8 mouse cellular contexts compared by ENCODE assay signal in the genomic region with DNA sequence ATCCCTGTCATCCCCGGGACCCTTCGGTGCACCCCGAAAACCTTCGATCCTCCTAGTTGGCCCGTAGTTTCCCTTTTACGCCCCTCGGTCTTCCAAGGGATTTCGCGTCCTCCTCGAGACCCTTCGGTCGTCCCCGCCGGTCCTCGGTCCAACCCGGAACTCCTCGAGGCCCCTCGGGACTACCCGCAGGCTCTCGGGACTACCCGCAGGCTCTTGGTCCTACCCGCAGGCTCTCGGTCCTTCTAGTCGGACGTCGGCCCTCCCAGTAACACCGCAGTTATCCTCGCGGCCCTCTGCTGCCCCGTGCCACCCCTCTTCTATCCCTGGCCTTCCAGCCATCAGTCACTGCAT. TPM values are rescaled to one million over a fixed set of nuclear protein-coding genes. Genes with fewer than 3 reads are reported as not detected.
DNase-seq lines count a peak whose midpoint lies in the region; ATAC-seq lines count a peak whose summit lies in the region.

No protein-coding gene starts in this region.

- ATAC-seq in forebrain, embryonic 11.5 days (replicated peaks; ENCODE audit: low FRiP score): peak; percentile 45
- ATAC-seq in intestine, embryonic 14.5 days (replicated peaks; ENCODE audit: low FRiP score, low TSS enrichment, low read depth): peak; percentile 37
- 0 out of 2 replicates have a peak, but pooled peaks have one; percentile 14 for ATAC-seq in liver, embryonic 16.5 days (ENCODE audit: low read depth)
- peak; percentile 34 for ATAC-seq in neural tube, embryonic 14.5 days (ENCODE audit: low read depth)

- peak overlapping the region; percentile 91 for H3K9ac ChIP-seq in forebrain, embryonic 11.5 days (ENCODE audit: low read length)
- peak overlapping the region; percentile 94 for H3K9ac ChIP-seq in intestine, embryonic 14.5 days (ENCODE audit: low read length)
- peak overlapping the region; percentile 88 for H3K9ac ChIP-seq in liver, embryonic 16.5 days (ENCODE audit: low read depth, low read length)
- H3K9ac ChIP-seq in neural tube, embryonic 14.5 days (replicated peaks; ENCODE audit: low read depth, low read length): peak overlapping the region; percentile 84

- peaks cover 7% of the 10 kb centered on the region; the same call in 1 of the 2 replicates for H3K36me3 ChIP-seq in forebrain, embryonic 11.5 days (ENCODE audit: control insufficient read depth, insufficient read depth, low read length)
- peaks cover 41% of the 10 kb centered on the region for H3K36me3 ChIP-seq in intestine, embryonic 14.5 days (ENCODE audit: control insufficient read depth, insufficient read depth, low read length)
- peaks cover 14% of the 10 kb centered on the region for H3K36me3 ChIP-seq in liver, embryonic 16.5 days (ENCODE audit: control insufficient read depth, insufficient read depth)
- H3K36me3 ChIP-seq in neural tube, embryonic 14.5 days (ENCODE audit: control insufficient read depth, insufficient read depth, low read length): peaks cover 27% of the 10 kb centered on the region; the same call in 1 of the 2 replicates

- H3K4me3 ChIP-seq in forebrain, embryonic 11.5 days (ENCODE audit: low read depth, low read length): peak overlapping the region; percentile 90
- peak overlapping the region; percentile 82 for H3K4me3 ChIP-seq in intestine, embryonic 14.5 days (ENCODE audit: low read depth, low read length)
- H3K4me3 ChIP-seq in liver, embryonic 16.5 days (ENCODE audit: low read depth, low read length): peak overlapping the region; percentile 92
- H3K4me3 ChIP-seq in neural tube, embryonic 14.5 days (ENCODE audit: low read depth, low read length): peak overlapping the region; percentile 77

- no peaks in the 10 kb centered on the region for H3K27me3 ChIP-seq in forebrain, embryonic 11.5 days (ENCODE audit: control insufficient read depth, insufficient read depth, low read length)
- H3K27me3 ChIP-seq in intestine, embryonic 14.5 days (replicated peaks; ENCODE audit: control insufficient read depth, insufficient read depth, low read length): no peaks in the 10 kb centered on the region
- no peaks in the 10 kb centered on the region for H3K27me3 ChIP-seq in liver, embryonic 16.5 days (ENCODE audit: control insufficient read depth, insufficient read depth, low read depth, low read length)
- H3K27me3 ChIP-seq in neural tube, embryonic 14.5 days (ENCODE audit: control insufficient read depth, insufficient read depth, low read length): no peaks in the 10 kb centered on the region

- H3K27ac ChIP-seq in forebrain, embryonic 11.5 days (ENCODE audit: low read depth, low read length): no peak overlapping the region
- H3K27ac ChIP-seq in intestine, embryonic 14.5 days (ENCODE audit: low read depth): no peak overlapping the region
- H3K27ac ChIP-seq in liver, embryonic 16.5 days (ENCODE audit: low read length): no peak overlapping the region
- H3K27ac ChIP-seq in neural tube, embryonic 14.5 days (ENCODE audit: low read depth, low read length): no peak overlapping the region

- H3K4me1 ChIP-seq in forebrain, embryonic 11.5 days (replicated peaks; ENCODE audit: control insufficient read depth, insufficient read depth, low read length): peaks cover 4% of the 10 kb centered on the region
- peaks cover 4% of the 10 kb centered on the region; the same call in 1 of the 2 replicates for H3K4me1 ChIP-seq in intestine, embryonic 14.5 days (replicated peaks; ENCODE audit: control insufficient read depth, insufficient read depth, low read length)
- H3K4me1 ChIP-seq in liver, embryonic 16.5 days (ENCODE audit: control insufficient read depth, low read depth, low read length): peaks cover 11% of the 10 kb centered on the region
- peaks cover 8% of the 10 kb centered on the region for H3K4me1 ChIP-seq in neural tube, embryonic 14.5 days (ENCODE audit: control insufficient read depth, insufficient read depth, low read length)

- peak; percentile 25 to 26 for DNase-seq in layer of hippocampus, postnatal 14 days (ENCODE audit: low spot score in 2 of 2)
- no peak for DNase-seq in layer of hippocampus, adult 11-12 months (ENCODE audit: low spot score)
- DNase-seq in adrenal gland, postnatal 10 days: peak; percentile 45
- DNase-seq in forebrain, embryonic 11.5 days (ENCODE audit: low spot score): peak; percentile 62
- peak; percentile 67 for DNase-seq in intestine, embryonic 14.5 days (ENCODE audit: low spot score)
- no peak for DNase-seq in thymus, postnatal 4 days

- H3K9me3 ChIP-seq in forebrain, embryonic 11.5 days (ENCODE audit: control insufficient read depth, low read length): no peaks in the 10 kb centered on the region
- no peaks in the 10 kb centered on the region for H3K9me3 ChIP-seq in intestine, embryonic 14.5 days (ENCODE audit: control insufficient read depth, low read length)
- H3K9me3 ChIP-seq in liver, embryonic 16.5 days (replicated peaks; ENCODE audit: control insufficient read depth, low read length): no peaks in the 10 kb centered on the region
- H3K9me3 ChIP-seq in neural tube, embryonic 14.5 days (ENCODE audit: control insufficient read depth, low read length): no peaks in the 10 kb centered on the region

- peak overlapping the region; percentile 95 for H3K4me2 ChIP-seq in forebrain, embryonic 11.5 days (ENCODE audit: low read depth, low read length, severe bottlenecking)
- peak overlapping the region; percentile 65 for H3K4me2 ChIP-seq in intestine, embryonic 14.5 days (ENCODE audit: low read length)
- peak overlapping the region; percentile 87 for H3K4me2 ChIP-seq in liver, embryonic 16.5 days (ENCODE audit: low read depth, low read length)
- peak overlapping the region; percentile 88 for H3K4me2 ChIP-seq in neural tube, embryonic 14.5 days (ENCODE audit: low read depth, low read length)

- under 1% methylated on average over 30 of the region's 30 CpGs for WGBS in forebrain, embryonic 11.5 days
- WGBS in intestine, embryonic 14.5 days: under 1% methylated on average over 30 of the region's 30 CpGs
- under 1% methylated on average over 30 of the region's 30 CpGs for WGBS in liver, embryonic 16.5 days (ENCODE audit: insufficient replicate concordance)
- WGBS in neural tube, embryonic 14.5 days: 1% methylated on average over 30 of the region's 30 CpGs

RNA-seq across cellular contexts. Expression of a gene that starts 0.5 kb away (rescaled TPM):
- 100 to 1,000 TPM; 158 to 162 TPM for total RNA-seq in layer of hippocampus, postnatal 14 days (2021)
- 100 to 1,000 TPM; 186 to 194 TPM for total RNA-seq in adrenal gland, postnatal 10 days (2021)
- 145 and 158 TPM in 2 replicates for polyA plus RNA-seq in forebrain, embryonic 11.5 days (2014; fragmentation: Nextera tagmentation; extraction: Ambion mirVana)
- polyA plus RNA-seq in intestine, embryonic 14.5 days (2014; fragmentation: Nextera tagmentation; extraction: Ambion mirVana): 175 and 191 TPM in 2 replicates
- polyA plus RNA-seq in liver, embryonic 16.5 days (2015; fragmentation: Nextera tagmentation; extraction: Ambion mirVana): 62.1 and 63.1 TPM in 2 replicates
- 177 and 182 TPM in 2 replicates for polyA plus RNA-seq in neural tube, embryonic 14.5 days (2014; fragmentation: Nextera tagmentation; extraction: Ambion mirVana)

RNA-seq across cellular contexts. Expression of a gene that starts 38.1 kb away (rescaled TPM):
- under 1 TPM in 1 of 2 experiments, not detected in 1; 0.18 TPM for total RNA-seq in layer of hippocampus, postnatal 14 days (2021)
- total RNA-seq in adrenal gland, postnatal 10 days (2021): 1 to 10 TPM; 3.2 to 6.1 TPM
- 1.1 and 1.2 TPM in 2 replicates for polyA plus RNA-seq in forebrain, embryonic 11.5 days (2014; fragmentation: Nextera tagmentation; extraction: Ambion mirVana)
- polyA plus RNA-seq in intestine, embryonic 14.5 days (2014; fragmentation: Nextera tagmentation; extraction: Ambion mirVana): 5.0 and 5.8 TPM in 2 replicates
- polyA plus RNA-seq in liver, embryonic 16.5 days (2015; fragmentation: Nextera tagmentation; extraction: Ambion mirVana): 2.3 and 2.6 TPM in 2 replicates
- 0.33 and 0.88 TPM in 2 replicates for polyA plus RNA-seq in neural tube, embryonic 14.5 days (2014; fragmentation: Nextera tagmentation; extraction: Ambion mirVana)

Comparison
In these comparisons a context has a peak if more than half of its experiments do, and no peak if none do; other contexts are left out.
1. DNase-seq: peak in layer of hippocampus, postnatal 14 days (2 of 2), adrenal gland, postnatal 10 days (single experiment), forebrain, embryonic 11.5 days (single experiment) and intestine, embryonic 14.5 days (single experiment); none in layer of hippocampus, adult 11-12 months (single experiment) and thymus, postnatal 4 days (single experiment).
2. Peak in every context shown above with its lines, with median percentiles within 50 percentile points of each other: ATAC-seq, H3K4me2 ChIP-seq, H3K4me3 ChIP-seq and H3K9ac ChIP-seq.